Mouse (Mus musculus): ENCODE data around the gene Dnajc15. TPM values are rescaled to one million over a fixed set of nuclear protein-coding genes. Genes with fewer than 3 reads are reported as not detected.

The Dnajc15 gene
- polyA plus RNA-seq, 1 experiment, result 12.3 TPM

DNA sequence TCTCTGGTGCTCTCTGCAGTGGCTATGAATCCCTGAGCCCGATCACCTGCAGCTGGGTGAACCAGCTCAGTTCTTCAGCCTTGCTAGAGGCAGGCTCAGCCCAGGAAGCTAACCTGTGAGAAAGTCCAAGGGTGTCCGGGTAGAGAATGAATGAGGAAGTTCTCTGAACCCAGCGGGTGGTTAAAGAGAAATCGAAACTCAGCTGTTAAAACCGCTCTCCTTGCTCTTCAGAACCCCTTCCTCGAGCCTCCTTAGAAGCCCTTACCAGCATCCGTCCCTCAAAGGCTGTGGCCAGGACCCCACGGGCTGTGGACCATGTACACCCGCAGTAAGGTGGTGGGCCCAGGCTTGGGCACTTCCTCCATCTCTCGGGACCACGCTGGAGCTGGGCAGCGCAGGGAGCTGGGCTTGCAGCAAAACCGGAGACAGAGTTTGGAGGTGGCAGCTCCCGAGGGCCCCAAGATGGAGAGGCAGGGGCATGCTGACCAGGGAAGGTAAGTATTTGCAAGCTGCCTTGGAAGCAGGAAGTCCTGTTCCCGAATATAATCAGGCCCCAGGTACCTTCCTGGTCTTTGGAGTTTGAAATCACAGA, 29.3 kb upstream of the Dnajc15 start, which contains the start of gene Epsti1:
Epsti1 (plus strand) TSS at position 69 of the 592 bp plus-strand sequence.
- Histone ChIP-seq H3K4me1 (replicated peaks; ENCODE audit: control insufficient read depth, insufficient read depth, low read length) (peaks cover 17% of the 10 kb centered on the region), H3K4me3 (ENCODE audit: control insufficient read depth, insufficient read depth, low read length) (peak within 1 kb of the TSS; percentile 85), H3K27ac (ENCODE audit: control insufficient read depth, insufficient read depth, low read length) (peak within 1 kb of the TSS; percentile 81), H3K27me3 (ENCODE audit: control insufficient read depth, insufficient read depth, low read length) (no peaks in the 10 kb centered on the region), H3K36me3 (ENCODE audit: control insufficient read depth, insufficient read depth, low read length) (no peaks in the 10 kb centered on the region)
- TF ChIP-seq POLR2A (IDR thresholded peaks at IDR 0.05; ENCODE audit: control insufficient read depth, extremely low read depth, insufficient read depth, low read length, poor library complexity) (0 out of 2 replicates have a peak, but pooled peaks have one; percentile 31), CTCF (IDR thresholded peaks at IDR 0.05; ENCODE audit: borderline replicate concordance, control insufficient read depth, extremely low read depth, insufficient read depth, low read length, poor library complexity) (no peak)
- peak; percentile 42 for DNase-seq
- 2% methylated on average over 15 of the region's 15 CpGs for WGBS

- Histone ChIP-seq H3K4me3 (ENCODE audit: control insufficient read depth, insufficient read depth, low read length) (no peak overlapping the region), H3K27ac (ENCODE audit: control insufficient read depth, insufficient read depth, low read length) (no peak overlapping the region), H3K4me1 (replicated peaks; ENCODE audit: control insufficient read depth, insufficient read depth, low read length) (peaks cover 13% of the 10 kb centered on the region), H3K36me3 (ENCODE audit: control insufficient read depth, insufficient read depth, low read length) (no peaks in the 10 kb centered on the region), H3K27me3 (ENCODE audit: control insufficient read depth, insufficient read depth, low read length) (no peaks in the 10 kb centered on the region)
- WGBS, result 98% methylated on average over 3 of the region's 3 CpGs
- TF ChIP-seq CTCF (IDR thresholded peaks at IDR 0.05; ENCODE audit: borderline replicate concordance, control insufficient read depth, extremely low read depth, insufficient read depth, low read length, poor library complexity) (no peak), POLR2A (IDR thresholded peaks at IDR 0.05; ENCODE audit: control insufficient read depth, extremely low read depth, insufficient read depth, low read length, poor library complexity) (no peak)
- DNase-seq, result no peak
Observed at GRCm38 (mm10) chr14:77902541-77902940, 27.6 kb upstream of the Dnajc15 start.

GRCm38 (mm10) chr14:77895951-77896350, 21.0 kb upstream of the Dnajc15 start:
- Histone ChIP-seq H3K4me1 (replicated peaks; ENCODE audit: control insufficient read depth, insufficient read depth, low read length) (peaks cover 8% of the 10 kb centered on the region), H3K27me3 (ENCODE audit: control insufficient read depth, insufficient read depth, low read length) (no peaks in the 10 kb centered on the region), H3K27ac (ENCODE audit: control insufficient read depth, insufficient read depth, low read length) (no peak overlapping the region), H3K4me3 (ENCODE audit: control insufficient read depth, insufficient read depth, low read length) (no peak overlapping the region), H3K36me3 (ENCODE audit: control insufficient read depth, insufficient read depth, low read length) (no peaks in the 10 kb centered on the region)
- no peak for DNase-seq
- 98% methylated on average over 3 of the region's 3 CpGs for WGBS
- TF ChIP-seq POLR2A (IDR thresholded peaks at IDR 0.05; ENCODE audit: control insufficient read depth, extremely low read depth, insufficient read depth, low read length, poor library complexity) (no peak), CTCF (IDR thresholded peaks at IDR 0.05; ENCODE audit: borderline replicate concordance, control insufficient read depth, extremely low read depth, insufficient read depth, low read length, poor library complexity) (no peak)

DNA sequence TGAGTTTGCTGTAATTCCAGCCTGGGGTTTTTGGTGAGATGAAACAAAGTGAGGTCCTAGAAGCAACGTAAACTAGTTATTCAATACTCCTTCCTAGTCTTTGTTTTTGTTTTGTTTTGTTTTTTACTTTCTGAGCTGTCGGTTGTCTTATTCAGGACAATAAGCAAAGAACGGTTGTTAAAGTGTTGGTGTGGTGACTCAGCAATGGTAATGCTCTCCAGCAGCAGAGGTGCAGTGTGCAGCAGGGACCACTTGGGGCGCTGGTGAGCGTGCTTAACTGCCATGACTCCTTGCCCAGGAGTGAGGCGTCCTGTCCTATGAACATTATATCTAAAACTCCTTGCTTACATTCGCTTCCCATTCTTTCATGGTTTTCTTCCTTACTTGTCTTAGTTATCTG, 15.0 kb upstream of the Dnajc15 start:
- 94% methylated on average over 7 of the region's 7 CpGs for WGBS
- no peak for DNase-seq
- H3K27ac ChIP-seq (ENCODE audit: control insufficient read depth, insufficient read depth, low read length), result no peak overlapping the region
- no peak overlapping the region for H3K4me3 ChIP-seq (ENCODE audit: control insufficient read depth, insufficient read depth, low read length)
- H3K36me3 ChIP-seq (ENCODE audit: control insufficient read depth, insufficient read depth, low read length), result no peaks in the 10 kb centered on the region
- TF ChIP-seq CTCF (IDR thresholded peaks at IDR 0.05; ENCODE audit: borderline replicate concordance, control insufficient read depth, extremely low read depth, insufficient read depth, low read length, poor library complexity), result 0 out of 2 replicates have a peak, but pooled peaks have one; percentile 17
- TF ChIP-seq POLR2A (IDR thresholded peaks at IDR 0.05; ENCODE audit: control insufficient read depth, extremely low read depth, insufficient read depth, low read length, poor library complexity), result no peak
- H3K27me3 ChIP-seq (ENCODE audit: control insufficient read depth, insufficient read depth, low read length), result no peaks in the 10 kb centered on the region
- H3K4me1 ChIP-seq (replicated peaks; ENCODE audit: control insufficient read depth, insufficient read depth, low read length), result no peaks in the 10 kb centered on the region

- no peak for TF ChIP-seq POLR2A (IDR thresholded peaks at IDR 0.05; ENCODE audit: control insufficient read depth, extremely low read depth, insufficient read depth, low read length, poor library complexity)
- no peak for TF ChIP-seq CTCF (IDR thresholded peaks at IDR 0.05; ENCODE audit: borderline replicate concordance, control insufficient read depth, extremely low read depth, insufficient read depth, low read length, poor library complexity)
- 80% methylated on average over 4 of the region's 4 CpGs for whole genome bisulfite sequencing
- Histone ChIP-seq H3K27ac (ENCODE audit: control insufficient read depth, insufficient read depth, low read length) (no peak overlapping the region), H3K4me1 (replicated peaks; ENCODE audit: control insufficient read depth, insufficient read depth, low read length) (no peaks in the 10 kb centered on the region; the same call in 1 of the 2 replicates), H3K27me3 (ENCODE audit: control insufficient read depth, insufficient read depth, low read length) (no peaks in the 10 kb centered on the region), H3K36me3 (ENCODE audit: control insufficient read depth, insufficient read depth, low read length) (no peaks in the 10 kb centered on the region), H3K4me3 (ENCODE audit: control insufficient read depth, insufficient read depth, low read length) (no peak overlapping the region)
- DNase-seq, result no peak
Observed at GRCm38 (mm10) chr14:77886941-77887340, 12.0 kb upstream of the Dnajc15 start.

DNA sequence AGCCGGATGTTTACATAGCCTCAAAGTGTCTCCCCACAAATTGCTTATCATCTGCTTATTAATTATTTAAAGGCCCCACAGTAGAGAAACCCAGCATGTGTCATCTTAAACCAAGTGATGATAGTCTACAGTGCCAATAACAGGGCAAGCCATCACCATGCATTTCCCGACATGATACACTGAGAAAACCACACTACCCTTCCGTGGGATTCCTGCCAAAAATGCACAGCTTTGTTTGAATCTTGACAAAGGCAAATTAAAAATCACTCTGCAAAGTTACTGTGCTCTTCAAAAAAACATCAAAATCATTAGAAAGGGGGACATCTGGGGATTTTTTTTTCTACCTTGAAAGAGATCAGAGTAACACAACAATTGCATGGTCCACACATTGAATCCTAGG, 11.5 kb upstream of the Dnajc15 start:
- 63% methylated on average over 3 of the region's 3 CpGs for WGBS
- DNase-seq, result no peak
- TF ChIP-seq CTCF (IDR thresholded peaks at IDR 0.05; ENCODE audit: borderline replicate concordance, control insufficient read depth, extremely low read depth, insufficient read depth, low read length, poor library complexity) (no peak), POLR2A (IDR thresholded peaks at IDR 0.05; ENCODE audit: control insufficient read depth, extremely low read depth, insufficient read depth, low read length, poor library complexity) (no peak)
- H3K36me3 ChIP-seq (ENCODE audit: control insufficient read depth, insufficient read depth, low read length), result no peaks in the 10 kb centered on the region
- no peak overlapping the region for H3K27ac ChIP-seq (ENCODE audit: control insufficient read depth, insufficient read depth, low read length)
- H3K27me3 ChIP-seq (ENCODE audit: control insufficient read depth, insufficient read depth, low read length), result no peaks in the 10 kb centered on the region
- H3K4me3 ChIP-seq (ENCODE audit: control insufficient read depth, insufficient read depth, low read length), result no peak overlapping the region
- no peaks in the 10 kb centered on the region; the same call in 1 of the 2 replicates for H3K4me1 ChIP-seq (replicated peaks; ENCODE audit: control insufficient read depth, insufficient read depth, low read length)
